Mouse (Mus musculus): ENCODE data around the gene Stc2.

Stc2 gene

DNA sequence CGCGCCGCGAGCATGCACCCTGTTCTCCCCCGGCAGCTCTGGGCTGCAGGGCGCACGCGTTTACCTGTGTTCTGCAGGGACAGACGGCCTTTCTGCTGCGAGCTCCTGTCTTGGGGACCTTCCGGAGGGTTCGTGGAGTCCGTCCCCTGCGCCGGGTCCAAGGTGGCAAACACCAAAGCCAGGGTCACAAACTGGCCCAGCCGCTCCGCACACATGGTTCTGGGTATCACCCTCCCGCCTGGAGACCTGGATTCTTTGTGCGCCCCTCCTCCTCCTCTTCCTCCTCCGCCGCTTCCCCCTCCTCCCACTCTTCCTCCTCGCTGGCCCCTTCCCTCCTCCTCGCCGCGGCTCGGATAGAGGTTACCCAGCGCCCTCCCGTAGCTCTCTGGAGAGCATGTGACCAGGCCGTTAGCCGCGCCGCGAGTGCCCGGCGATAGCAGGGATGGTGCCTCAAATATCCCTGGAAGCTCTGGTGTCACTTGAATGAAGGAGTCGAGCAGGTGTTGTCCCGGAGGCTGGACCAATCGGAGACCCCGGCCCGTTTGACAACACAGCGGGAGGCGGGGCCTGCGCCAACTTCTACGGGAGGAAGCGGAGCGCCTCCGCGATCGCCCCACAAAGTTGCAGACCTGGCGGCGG is at the start of gene Stc2:
Gene Stc2, minus strand, starts transcription at position 427 of the 639 bp plus-strand sequence.
- DNase-seq (ENCODE audit: low spot score in 2 of 2) = peak; percentile 70 to 79

DNA sequence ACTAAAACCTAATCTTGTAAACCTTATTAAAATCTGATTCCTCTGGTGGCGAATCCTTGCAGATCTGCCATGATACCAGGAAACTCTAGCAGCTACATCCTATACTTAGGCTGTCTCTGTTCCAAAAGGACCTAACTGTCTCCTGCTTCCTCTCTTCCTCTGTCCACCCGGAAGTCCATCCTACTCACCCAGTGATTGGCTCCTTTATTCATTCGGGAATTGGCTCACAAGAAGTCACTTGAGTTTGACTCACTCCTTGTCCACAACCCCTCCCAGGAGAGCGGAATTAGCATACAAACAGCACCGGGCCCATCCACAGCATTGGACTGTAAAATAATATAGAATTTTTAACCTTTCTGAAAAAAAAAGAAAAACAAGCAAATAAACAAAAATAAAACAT is 47.2 kb upstream of the Stc2 start:
- DNase-seq (ENCODE audit: low spot score in 2 of 2) = no peak

DNA sequence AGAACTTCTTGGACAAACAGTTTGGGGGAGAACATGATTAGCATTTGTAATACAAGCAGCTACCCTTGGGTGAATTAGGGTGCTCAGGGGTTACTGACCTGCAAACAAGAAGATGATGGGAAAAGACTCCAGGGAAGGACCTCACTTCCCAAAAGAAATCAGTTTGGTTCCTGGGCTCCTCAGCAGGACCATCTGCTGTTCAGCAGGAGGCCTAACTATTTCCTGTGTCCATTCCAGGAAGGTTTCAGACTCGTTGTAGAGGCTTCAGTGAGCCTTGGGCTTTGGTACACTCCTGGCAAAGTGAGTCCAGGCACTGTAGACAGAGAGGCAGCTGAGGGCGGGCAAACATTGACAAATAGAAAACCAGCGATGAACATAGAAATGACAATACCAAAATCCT is 42.5 kb upstream of the Stc2 start:
- no peak for DNase-seq (ENCODE audit: low spot score in 2 of 2)

DNA sequence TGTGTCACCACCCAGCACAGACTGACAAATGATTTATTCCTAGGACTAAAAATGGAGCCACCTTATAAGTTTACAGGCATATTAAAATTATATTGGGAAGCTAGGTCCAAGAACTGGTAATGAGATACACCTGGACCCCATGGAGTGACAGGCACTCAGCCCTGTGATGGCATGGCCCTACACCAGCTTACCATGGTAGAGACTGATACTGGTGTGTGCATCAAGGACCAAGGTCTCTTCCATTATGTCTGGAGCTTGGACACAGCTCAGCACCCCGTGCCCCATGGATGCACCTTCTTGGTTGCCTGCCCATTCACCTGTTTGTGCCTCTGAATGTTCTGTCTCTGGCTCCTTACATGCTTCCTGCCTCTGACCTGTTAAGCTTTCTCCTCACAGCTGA is 36.9 kb upstream of the Stc2 start:
- no peak for DNase-seq (ENCODE audit: low spot score in 2 of 2)

DNA sequence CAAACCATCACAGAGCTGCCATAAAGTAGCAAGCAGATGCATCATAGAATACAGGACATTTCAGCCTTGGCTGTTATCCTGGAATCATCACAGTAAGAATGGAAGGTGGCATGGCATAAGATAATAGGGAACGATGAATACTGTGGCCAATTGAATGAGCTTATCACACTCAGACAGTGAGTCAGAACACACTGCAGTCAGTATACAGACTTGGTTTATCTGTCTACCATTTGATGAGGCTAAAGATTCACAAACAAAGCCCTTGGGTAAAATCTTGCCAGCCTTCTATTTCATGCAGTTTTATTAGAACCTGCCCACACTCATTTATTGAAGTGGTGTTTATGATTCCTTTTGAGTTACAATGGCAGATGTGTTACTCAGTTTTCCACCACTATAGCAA is 33.2 kb upstream of the Stc2 start:
- DNase-seq (ENCODE audit: low spot score in 2 of 2) = no peak

DNA sequence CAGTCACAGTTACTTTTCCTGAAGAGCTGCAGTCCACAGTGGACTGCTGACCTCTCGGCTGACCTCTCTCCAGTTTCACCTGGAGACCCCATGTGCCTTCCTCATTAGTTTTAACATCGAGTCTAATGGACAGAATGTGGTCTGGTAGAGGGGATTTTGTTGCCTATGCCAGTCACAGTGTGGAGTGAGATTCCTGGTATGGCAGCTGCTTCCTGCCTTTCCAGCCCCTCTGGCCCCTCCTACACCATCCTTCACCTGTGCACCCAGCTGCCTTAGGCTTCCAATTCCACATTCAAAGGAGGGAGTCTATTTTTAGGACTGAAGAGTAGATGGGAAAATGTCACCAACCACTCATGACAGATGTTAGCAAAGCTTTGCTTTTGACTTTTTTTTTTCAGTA is 28.7 kb upstream of the Stc2 start:
- no peak for DNase-seq (ENCODE audit: low spot score in 2 of 2)

DNA sequence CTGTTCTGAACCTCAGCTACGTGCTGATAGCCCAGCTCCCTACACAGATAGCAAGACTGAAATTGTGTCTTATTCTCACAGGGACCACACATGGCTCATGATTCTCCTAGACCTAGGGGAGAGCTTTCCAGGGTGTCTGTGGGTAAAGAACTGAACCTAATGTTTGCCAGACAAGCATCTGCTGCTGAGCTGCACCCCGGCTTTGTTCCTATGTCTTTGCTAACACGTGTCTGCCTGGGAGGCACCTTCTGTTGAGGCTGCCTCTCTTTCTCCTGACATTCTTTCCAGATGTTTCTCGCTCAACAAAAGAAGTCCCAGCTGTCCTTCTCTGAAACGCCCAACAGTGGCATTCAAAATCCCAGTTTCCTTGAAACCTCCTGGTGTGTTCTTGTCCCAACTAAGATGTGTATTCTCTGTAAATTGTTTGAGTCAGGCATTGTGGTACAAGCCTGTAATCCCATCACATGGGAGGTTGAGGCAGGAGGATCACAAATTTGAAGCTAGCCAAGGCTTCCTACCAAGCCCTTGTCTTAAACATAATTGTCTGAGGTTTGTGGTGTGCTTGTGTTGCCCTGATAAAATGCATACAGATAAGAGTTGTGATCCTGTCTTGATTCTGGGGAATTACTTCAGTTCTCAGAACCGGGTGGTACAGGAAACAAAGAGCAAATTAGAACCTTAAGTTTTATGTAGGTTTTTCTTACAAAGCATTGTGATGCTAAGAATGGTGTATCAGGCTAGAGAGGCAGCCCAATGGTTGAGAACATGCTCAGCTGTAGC is 27.0 kb upstream of the Stc2 start:
- DNase-seq (ENCODE audit: low spot score in 2 of 2) = no peak

DNA sequence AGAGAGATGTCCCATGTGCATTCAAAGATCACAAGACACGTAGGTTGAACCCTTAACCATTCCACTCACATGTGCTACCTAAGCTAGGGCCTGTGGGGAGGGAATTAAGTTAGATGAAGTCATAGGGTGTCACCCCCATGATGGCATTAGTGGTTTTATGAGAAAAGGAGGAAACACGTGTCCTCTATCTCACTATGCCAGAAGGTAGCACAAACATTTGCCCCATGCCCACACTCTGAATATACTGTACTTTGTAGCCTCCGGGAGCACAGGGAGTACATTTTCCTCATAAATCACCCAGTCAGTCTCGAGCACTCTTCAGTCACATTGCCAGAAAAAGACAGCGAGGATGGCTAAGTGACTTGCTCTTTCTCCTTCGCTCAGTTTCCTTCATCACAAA is 24.2 kb upstream of the Stc2 start:
- no peak for DNase-seq (ENCODE audit: low spot score in 2 of 2)

DNA sequence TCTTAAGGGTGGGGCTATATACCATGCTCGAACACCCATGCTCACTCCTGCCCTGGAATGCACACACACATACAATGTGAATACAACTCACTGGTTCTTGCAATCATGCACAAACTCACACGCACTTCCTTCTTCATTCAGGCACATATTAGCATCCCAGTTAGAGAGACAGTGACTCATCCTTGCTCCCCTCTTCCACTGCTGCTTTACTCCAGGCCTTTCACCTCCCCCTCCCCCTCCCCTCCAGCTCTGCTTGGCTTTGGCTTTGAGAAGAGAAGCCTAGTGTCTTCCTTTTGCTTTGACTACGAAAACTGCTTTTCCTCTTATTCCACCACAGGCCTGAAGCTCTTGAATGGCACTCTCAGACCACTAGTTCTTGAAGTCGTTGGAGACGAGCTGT is 22.5 kb upstream of the Stc2 start:
- no peak for DNase-seq (ENCODE audit: low spot score in 2 of 2)

DNA sequence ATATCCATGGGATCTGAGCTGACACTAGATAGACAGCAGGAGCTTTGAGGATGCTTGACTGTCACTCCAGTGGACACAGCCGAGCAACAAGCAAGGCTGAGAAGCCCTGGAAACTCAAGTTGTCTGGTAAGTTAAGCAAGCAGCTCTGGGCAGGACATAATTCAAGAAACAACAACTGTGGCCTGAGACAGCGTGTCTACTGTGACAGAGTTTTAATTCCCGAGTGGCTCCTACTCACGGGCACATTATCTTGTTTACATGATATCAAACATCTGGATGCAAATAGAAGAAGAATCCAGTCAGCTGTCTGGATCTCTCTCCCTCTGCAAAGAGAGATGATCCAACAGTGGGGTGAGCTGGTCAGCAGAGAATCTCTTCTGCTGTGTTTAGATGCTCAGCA is 19.0 kb upstream of the Stc2 start:
- DNase-seq (ENCODE audit: low spot score in 2 of 2) = no peak

DNA sequence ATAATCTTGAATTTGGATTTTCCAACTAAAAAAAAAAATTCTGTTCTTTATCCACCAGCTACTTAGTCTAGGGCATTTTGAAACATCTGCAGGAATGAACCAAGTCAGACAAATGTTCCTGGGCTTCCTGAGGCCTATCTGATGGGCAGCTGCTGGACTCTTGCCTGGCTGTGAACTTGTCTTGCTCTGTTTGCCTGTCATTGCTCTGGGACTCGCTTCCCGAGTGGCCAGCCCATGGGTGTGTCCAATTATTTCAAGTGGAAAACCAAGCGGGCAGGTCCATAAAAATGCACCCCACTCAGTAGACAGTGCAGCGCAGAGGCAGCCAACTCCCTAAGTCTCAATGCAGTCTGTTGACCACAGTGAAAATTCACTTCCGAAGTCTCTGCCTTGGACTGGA is 17.7 kb upstream of the Stc2 start:
- no peak for DNase-seq (ENCODE audit: low spot score in 2 of 2)

DNA sequence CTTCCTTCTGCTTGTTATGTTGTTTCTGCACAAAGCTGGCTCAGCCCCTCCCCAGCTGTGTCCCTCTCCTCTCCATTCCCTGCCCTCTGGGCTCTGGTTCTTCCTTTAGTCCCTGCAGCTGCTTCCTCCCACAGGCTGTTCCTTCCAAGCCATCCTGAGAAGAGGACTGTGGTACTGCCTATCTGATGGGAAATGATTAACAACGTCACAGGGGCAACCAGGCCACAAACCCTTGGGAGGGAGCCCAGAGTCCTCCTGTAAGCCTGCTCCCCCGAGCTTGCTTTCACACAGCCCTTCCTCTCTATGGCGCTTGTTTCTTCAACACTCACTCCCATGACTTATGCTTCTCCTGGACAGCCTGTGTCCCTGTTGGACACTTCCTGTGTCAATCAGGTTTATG is 16.7 kb upstream of the Stc2 start:
- no peak for DNase-seq (ENCODE audit: low spot score in 2 of 2)

DNA sequence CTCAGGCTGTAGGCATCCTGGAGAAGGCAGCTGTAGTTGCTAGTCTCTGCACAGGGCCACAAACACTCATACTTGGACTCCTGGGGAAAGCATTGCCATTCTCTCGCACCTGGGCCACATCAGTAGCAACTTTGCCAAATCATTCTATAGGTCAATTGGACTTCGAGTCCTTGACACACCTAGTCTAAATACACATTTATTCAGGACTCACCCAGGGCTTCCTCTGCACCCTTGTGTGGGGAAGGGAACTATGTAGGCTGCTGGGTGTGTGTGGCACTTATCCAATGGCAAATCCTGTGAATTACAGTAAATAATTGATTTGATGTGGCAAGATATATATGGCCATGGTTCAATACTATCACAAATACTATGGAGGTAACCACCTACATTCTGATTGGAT is 14.1 kb upstream of the Stc2 start:
- DNase-seq (ENCODE audit: low spot score in 2 of 2) = no peak

DNA sequence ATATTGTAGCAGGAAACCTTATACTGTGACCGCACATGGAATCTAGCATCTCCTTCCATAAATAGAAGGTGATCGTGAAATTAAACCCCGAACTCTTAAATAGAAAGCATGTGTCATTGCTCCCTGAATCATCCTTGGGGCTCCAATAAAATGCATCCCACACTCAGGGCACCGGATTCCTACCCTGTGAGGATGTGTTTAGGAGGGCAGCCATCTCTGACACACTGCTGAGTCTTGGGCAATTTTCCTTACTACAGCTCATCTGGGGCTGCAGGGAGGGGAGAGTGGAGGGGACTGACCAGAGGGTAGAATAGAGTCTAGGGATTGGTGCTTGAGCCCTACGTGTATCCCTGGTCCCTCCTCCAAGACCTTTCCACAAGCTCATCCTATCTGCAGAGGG is 12.3 kb upstream of the Stc2 start:
- no peak for DNase-seq (ENCODE audit: low spot score in 2 of 2)

DNA sequence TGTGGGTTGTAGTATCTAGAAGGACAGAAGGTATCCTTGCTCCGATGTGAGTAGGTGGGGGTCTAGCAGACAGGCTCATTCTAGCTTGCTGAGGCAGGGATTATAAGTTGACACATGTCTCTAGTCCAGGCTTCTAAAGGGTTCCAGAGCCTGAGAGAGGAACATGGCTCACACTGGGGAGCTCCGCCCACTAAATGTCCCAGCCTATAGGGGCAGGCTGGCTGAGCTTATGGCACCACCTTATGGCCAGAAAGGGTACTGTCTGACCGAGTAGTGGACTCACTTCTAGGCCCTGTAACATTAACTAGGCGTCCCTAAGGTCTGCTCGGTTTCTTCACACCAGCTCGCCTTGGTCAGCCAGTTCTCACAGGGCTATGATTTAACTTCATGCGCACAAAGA is 3.6 kb upstream of the Stc2 start:
- no peak for DNase-seq (ENCODE audit: low spot score in 2 of 2)

DNA sequence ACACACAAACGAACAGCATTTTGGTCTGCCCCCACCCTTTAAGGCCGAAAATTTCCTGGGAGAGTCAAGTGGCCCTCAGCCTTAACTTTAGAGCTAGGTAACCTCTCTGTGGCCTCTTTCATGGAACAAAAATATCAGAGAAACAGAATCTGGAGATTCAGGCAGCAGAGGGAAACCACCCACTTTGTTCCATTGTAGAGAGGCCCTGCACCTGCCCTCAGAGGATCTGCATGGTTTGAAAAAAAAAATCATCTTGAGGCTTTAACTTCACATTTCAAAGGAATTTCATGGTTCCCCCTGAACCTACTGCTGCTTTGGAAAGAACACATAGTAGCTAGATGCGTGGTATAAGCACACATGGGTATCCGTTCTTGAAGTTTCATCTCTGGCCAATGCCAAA is 2.3 kb upstream of the Stc2 start:
- DNase-seq (ENCODE audit: low spot score in 2 of 2) = no peak

DNA sequence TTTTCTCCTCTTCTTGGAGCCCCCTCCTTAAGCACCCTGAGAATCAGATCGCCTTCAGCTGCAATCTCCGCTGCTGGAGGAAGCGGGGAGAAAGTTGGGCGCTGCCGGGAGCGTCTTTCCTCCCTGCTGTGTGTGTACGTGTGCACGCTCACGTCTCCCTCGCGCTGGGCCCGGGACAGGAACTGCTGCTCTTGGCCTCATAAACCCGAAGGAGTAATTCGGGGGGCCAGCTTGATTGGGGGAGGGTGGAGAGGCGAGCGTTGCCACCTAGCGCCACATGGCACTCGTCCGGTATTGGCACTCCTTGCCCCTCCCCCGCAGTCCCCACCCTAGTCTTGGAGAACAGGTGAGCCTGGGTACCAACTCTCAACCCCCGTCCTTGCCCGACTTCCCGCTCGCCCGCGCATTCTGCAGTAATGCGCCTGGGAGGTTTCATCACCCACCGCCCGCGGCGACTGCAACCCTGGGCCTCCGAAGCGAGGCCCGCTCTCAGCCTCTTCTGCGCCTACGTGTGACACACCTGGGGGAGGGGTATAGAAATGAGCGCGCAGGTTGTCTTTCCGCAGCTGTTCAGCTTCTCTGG is 1.5 kb upstream of the Stc2 start:
- no peak for DNase-seq (ENCODE audit: low spot score in 2 of 2)

DNA sequence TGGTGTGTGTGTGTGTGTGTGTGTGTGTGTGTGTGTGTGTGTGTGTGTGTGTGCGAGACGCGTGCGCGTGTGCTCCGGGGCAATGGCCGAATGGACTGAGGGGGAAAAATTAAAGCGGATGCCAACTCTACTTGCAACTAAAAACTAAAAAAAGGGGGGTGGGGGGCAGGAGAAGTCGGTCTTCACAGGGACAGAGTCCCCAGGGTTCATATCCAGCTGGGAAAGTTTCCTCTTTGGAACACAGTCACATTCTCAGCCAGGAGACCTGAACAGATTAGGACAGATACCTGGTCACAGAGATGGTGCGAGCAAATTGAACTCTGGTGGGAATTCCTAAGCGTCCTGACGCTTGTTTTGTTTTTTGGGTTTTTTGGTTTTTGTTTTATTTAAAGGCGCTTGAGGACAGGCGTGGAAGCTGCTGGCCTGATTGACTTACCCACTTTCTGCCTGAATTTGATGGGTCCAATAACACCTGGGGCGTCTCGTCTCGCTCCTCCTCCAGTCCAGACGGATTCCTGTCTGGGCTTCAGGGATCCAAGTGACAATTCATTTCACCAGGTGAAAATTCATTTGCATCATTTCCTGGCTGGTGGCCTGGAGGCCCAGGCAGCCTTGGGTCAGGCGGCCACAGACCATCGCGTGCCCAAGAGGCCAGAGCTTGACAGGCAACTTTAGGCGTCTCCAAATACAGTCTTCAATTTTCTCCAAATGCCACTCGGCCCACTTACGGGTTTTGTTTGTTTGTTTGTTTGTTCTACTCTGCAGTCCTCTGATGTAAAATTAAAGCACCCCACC is 759 bp upstream of the Stc2 start:
- DNase-seq (ENCODE audit: low spot score in 2 of 2) = no peak

DNA sequence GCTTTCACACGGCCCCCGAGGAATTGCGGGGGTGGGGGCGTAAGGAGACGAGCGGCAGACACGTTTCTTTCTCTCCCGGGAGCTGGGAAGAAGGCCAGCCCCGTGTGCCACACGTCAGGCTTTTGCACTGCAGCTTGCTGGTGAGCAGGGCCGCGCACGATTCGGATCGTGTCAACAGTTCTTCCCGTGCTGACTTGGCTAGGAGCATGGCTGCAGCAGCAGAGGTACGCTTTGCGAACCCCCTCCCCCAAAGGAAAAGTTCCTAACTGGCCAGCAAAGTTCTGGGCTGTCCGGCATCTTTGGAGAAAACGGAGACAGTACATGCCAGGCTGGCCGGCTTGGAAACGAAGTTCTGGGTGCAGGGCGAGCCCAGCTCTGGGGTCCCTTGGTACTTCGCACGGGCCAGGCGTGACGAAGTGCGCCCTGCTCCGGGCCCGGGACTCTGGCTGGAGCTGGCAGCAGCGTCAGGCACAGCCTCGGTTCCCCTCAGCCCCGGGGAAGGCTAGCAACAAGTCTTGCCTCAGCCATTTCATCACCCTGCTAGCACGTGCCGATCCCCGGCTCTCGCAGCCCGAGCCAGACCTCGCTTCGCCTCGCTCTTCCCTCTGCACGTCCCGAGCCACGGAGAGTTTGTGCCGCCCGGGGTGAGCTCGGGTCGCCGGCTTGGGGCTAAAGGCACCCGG is 768 bp downstream of the Stc2 start:
- peak in 1 of 2 experiments; percentile 33 for DNase-seq (ENCODE audit: low spot score in 2 of 2)

DNA sequence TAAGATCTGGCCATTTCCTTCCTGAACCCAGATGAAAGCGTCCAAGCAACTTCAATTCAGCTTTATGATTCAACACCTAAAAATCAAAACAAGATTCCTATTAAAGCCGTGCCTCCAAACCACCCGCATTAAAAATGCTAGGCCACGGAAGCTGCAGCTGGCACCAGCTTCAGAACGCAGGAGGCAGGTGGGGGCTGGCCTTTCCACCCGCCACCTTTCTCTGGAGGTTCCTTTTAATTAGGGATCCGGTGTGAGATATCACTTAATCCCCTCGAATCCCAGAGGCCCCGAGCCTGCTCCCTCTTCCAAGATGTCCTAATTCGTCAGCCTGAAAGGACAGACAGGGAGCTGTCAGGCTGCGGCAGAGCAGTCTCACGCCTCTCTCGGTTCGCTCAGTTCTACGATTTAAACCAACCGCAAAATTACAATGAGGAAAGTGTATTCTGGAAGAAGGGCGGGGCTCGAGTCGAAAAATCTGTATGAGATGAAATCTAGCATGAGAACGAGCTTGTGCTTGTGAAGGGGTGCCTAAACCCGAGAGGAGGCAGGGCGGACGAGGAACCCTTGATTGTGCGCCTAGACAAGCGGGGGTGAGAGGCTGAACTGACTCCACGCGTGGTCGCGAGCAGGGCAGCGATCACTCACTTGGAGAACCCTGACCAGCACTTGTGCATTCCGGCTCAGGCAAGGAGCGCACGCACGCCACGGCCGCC is 1.5 kb downstream of the Stc2 start:
- no peak for DNase-seq (ENCODE audit: low spot score in 2 of 2)

DNA sequence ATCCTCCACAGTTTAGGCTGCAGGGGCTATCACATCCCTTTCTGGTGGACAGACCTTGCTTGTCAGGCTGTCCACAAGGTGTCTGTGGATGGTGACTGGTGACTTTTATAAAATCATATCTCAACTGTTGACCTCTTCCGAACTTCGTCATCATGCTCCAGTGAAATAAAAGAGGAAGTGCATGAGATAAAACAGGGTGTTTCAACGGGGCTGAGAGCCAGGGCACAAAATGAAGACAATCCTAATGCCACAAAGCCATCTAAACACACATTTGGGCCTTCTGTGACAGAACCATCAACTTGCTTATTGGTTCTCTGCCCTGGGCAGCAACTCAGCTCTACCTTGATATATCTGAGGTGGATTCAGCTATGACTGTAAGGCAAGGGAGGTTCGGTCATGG is 3.0 kb downstream of the Stc2 start:
- peak in 1 of 2 experiments; percentile 22 for DNase-seq (ENCODE audit: low spot score in 2 of 2)
